Mouse (Mus musculus): ENCODE results near the gene Lrrc36. TPM values are rescaled to one million over a fixed set of nuclear protein-coding genes. Genes with fewer than 3 reads are reported as not detected.

Lrrc36 gene
- polyA plus RNA-seq, 1 experiment: 0.48 TPM

DNA sequence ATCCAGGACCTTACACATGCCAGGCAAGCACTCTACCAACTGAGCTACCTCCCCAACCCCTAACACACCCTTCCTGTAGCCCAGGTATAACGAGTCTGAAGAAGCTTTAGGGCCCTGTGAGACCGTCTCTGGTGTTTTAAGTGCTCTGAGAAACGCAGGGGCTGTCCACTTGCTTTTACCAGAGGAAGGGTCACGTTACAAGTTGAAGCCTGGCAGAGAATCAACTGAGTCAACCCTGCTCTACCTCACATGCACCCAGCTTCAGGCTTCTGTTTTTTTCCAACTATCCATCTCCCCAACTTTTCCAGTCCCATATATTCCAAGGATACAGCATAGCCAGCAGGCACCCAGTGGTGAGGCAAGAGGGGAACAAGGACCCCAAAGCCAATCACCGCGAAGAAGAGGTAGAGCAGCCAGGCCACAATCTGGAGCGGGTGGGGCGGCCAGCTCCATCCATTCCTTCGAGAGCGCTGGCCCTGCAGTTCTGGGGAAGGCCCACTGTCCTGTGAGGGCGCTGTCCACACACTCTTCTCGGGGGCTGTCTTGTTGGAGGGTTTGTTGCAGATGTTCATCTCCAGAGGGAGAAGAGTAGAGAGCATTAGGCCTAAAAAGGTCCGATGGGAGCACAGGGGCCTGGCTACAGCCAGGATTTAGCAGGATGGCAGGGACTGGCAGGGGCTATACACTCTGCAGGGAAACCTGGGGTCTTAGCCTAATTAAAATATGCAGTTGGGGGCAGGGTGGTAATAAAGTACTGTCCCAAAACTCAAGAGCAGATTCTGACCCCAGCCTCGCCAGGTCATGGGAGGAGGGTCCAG is 70.0 kb downstream of the Lrrc36 start:
- DNase-seq (ENCODE audit: low spot score): no peak

- no peak for DNase-seq (ENCODE audit: low spot score)
Observed at GRCm38 (mm10) chr8:105484030-105484368, 70.6 kb downstream of the Lrrc36 start.

- DNase-seq (ENCODE audit: low spot score): no peak
Observed at GRCm38 (mm10) chr8:105484392-105484791, 71.0 kb downstream of the Lrrc36 start.

GRCm38 (mm10) chr8:105488082-105488481 is 74.7 kb downstream of the Lrrc36 start:
- no peak for DNase-seq (ENCODE audit: low spot score)

DNA sequence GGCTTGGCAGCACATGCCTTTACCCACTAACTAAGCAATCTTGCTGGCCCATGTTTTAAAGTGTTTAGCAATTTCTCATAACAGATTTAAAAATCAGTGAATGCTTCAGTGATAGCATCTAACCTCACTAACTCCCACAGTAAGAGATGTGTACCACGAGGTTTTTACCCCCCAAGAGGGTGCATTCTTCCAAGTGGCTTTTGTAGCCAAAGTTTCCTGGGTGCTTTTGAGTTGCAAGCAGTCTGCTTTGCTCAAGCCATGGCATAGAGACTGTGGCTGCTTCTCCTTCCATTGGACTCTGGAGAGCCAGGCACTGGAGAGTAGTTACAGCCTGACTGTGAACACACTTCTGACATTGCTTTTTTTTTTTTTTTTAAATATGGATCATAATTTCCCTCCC is 75.9 kb downstream of the Lrrc36 start:
- no peak for DNase-seq (ENCODE audit: low spot score)

- no peak for DNase-seq (ENCODE audit: low spot score)
Observed at GRCm38 (mm10) chr8:105493495-105493894, 80.1 kb downstream of the Lrrc36 start.

DNA sequence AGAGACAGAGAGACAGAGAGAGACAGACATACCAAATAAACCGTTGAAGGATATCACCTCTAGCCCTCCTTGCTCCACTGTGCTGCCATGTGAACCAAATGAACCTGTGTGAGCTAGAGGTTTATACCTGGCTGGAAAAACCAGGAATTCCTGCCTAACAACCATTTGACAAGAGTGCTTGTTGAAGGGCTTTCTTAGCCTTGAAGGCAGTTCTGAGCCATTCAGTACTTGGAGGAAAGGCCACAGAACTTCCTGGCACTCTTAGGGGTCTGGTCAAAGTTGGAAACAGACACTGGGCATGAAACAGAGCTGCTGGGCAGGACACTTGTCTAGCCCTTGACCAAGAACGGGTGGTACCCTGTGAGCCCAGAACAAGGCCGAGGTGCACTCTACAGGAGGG is 81.2 kb downstream of the Lrrc36 start:
- DNase-seq (ENCODE audit: low spot score): no peak

DNA sequence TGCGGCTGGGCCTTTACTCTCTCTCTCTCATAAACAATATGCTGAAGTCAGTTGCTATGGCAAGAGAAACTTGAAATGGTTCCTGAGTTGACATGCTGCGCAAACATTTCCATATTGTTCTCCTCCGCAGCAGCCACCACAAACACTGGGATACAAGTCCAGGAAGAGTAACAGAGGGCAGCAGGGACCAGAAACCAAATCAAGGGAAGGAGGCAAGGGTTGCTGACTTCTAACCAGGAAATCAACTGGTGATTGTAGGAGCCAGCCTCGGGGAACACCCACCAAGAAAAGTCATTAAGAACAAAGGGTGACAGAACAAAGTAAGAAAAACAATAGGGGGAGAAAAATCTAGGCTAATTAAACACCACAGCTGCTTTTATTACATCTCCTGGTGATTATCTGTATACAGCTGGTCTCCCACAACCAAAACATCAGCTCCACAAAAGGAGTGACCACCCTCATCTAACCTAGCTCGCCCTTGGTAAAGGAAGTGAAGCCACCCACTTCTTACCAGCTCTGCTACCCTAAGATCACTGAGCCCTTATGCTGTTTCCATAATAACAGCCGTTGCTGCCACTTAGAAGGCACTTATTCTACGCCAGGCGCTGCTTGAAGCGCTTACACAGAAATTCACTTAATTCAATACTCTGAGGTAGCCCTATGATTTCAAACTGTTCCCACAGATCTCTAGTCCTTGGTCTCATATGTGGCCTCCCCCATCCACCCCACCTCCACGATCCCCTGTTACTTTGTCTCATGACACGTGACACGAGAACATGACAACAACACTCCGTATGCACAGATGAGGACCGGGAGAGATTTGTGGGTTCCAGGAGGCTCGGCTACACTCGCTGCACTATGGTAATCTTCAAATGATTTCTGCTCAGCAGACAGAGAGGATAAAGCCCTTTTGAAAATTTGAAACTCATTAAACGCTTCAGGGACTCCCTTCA is 82.3 kb downstream of the Lrrc36 start:
- no peak for DNase-seq (ENCODE audit: low spot score)

GRCm38 (mm10) chr8:105496439-105497180 is 83.2 kb downstream of the Lrrc36 start, which contains the start of gene Zdhhc1:
Gene Zdhhc1, minus strand, starts transcription at chr8:105496902.
- peak; percentile 88 for DNase-seq (ENCODE audit: low spot score)

- DNase-seq (ENCODE audit: low spot score): no peak
Observed at GRCm38 (mm10) chr8:105499787-105500186, 86.4 kb downstream of the Lrrc36 start.

- DNase-seq (ENCODE audit: low spot score): no peak
Observed at GRCm38 (mm10) chr8:105504617-105505016, 91.2 kb downstream of the Lrrc36 start.

- no peak for DNase-seq (ENCODE audit: low spot score)
Observed at GRCm38 (mm10) chr8:105506977-105507376, 93.6 kb downstream of the Lrrc36 start.

DNA sequence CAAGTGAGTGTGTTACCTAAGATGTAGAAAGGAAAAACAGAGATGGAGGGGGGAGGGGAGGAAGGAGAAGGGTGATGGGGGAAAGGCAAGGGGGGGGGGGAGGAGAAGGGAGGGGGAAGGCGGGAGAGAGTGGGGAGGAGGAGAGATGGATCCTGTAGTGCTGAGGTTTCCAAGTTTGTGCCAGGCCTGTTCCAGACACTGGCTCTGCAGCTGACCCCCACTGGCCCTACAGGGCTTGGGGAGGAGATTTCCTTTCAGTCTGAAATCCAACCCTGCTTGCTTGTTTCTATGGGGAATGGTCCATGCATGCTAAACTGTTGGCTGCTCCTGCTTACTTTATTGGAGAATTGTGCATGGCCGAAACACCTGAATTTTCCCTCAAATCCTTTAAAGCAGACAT is 95.4 kb downstream of the Lrrc36 start:
- DNase-seq (ENCODE audit: low spot score): no peak

- DNase-seq (ENCODE audit: low spot score): no peak
Observed at GRCm38 (mm10) chr8:105509997-105510735, 96.8 kb downstream of the Lrrc36 start.

Other genes starting within 250 kb of the Lrrc36 start
- gene Cbfb, start 242.9 kb upstream of the Lrrc36 start, polyA plus RNA-seq (2012; rRNA removed): 28.0 and 30.1 TPM in 2 replicates
- gene D230025D16Rik, start 188.4 kb upstream of the Lrrc36 start, polyA plus RNA-seq (2012; rRNA removed): 25.3 and 28.5 TPM in 2 replicates
- gene B3gnt9, start 158.4 kb upstream of the Lrrc36 start, polyA plus RNA-seq (2012; rRNA removed): 34.1 and 34.5 TPM in 2 replicates
- 15.1 and 15.8 TPM in 2 replicates for gene Tradd, start 149.0 kb upstream of the Lrrc36 start, polyA plus RNA-seq (2012; rRNA removed)
- gene Fbxl8, start 148.9 kb upstream of the Lrrc36 start, polyA plus RNA-seq (2012; rRNA removed): 9.1 and 9.5 TPM in 2 replicates
- 4.8 TPM in 2 replicates for gene Hsf4, start 143.8 kb upstream of the Lrrc36 start, polyA plus RNA-seq (2012; rRNA removed)
- gene Nol3, start 137.4 kb upstream of the Lrrc36 start, polyA plus RNA-seq (2012; rRNA removed): 2.8 and 4.0 TPM in 2 replicates
- 2.7 and 2.9 TPM in 2 replicates for gene 4931428F04Rik, start 123.7 kb upstream of the Lrrc36 start, polyA plus RNA-seq (2012; rRNA removed)
- gene Exoc3l, start 117.5 kb upstream of the Lrrc36 start, polyA plus RNA-seq (2012; rRNA removed): 4.3 and 4.5 TPM in 2 replicates
- gene E2f4, start 115.9 kb upstream of the Lrrc36 start, polyA plus RNA-seq (2012; rRNA removed): 59.3 and 75.5 TPM in 2 replicates
- gene Elmo3, start 108.0 kb upstream of the Lrrc36 start, polyA plus RNA-seq (2012; rRNA removed): 25.2 and 29.0 TPM in 2 replicates
- gene Lrrc29, start 87.3 kb upstream of the Lrrc36 start, polyA plus RNA-seq (2012; rRNA removed): 3.9 and 6.1 TPM in 2 replicates
- gene Tmem208, start 87.2 kb upstream of the Lrrc36 start, polyA plus RNA-seq (2012; rRNA removed): 72.7 and 103 TPM in 2 replicates
- gene Fhod1, start 65.6 kb upstream of the Lrrc36 start, polyA plus RNA-seq (2012; rRNA removed): 17.0 and 18.4 TPM in 2 replicates
- gene Slc9a5, start 64.7 kb upstream of the Lrrc36 start, polyA plus RNA-seq (2012; rRNA removed): 2.6 and 3.4 TPM in 2 replicates
- gene Plekhg4, start 40.3 kb upstream of the Lrrc36 start, polyA plus RNA-seq (2012; rRNA removed): 0.25 and 0.50 TPM in 2 replicates
- gene Kctd19, start 69 bp upstream of the Lrrc36 start, polyA plus RNA-seq (2012; rRNA removed): 0.06 and 0.10 TPM in 2 replicates
- gene Tppp3, start 58.0 kb downstream of the Lrrc36 start, polyA plus RNA-seq (2012; rRNA removed): 84.1 and 93.7 TPM in 2 replicates
- 56.7 and 64.7 TPM in 2 replicates for gene Zdhhc1, start 83.3 kb downstream of the Lrrc36 start, polyA plus RNA-seq (2012; rRNA removed)
- 0.49 and 0.52 TPM in 2 replicates for gene Hsd11b2, start 105.2 kb downstream of the Lrrc36 start, polyA plus RNA-seq (2012; rRNA removed)
- gene Atp6v0d1, start 152.5 kb downstream of the Lrrc36 start, polyA plus RNA-seq (2012; rRNA removed): 144 and 148 TPM in 2 replicates
- gene Ripor1, start 191.7 kb downstream of the Lrrc36 start, polyA plus RNA-seq (2012; rRNA removed): 12.1 and 26.0 TPM in 2 replicates
- 21.6 and 31.5 TPM in 2 replicates for gene Ctcf, start 223.0 kb downstream of the Lrrc36 start, polyA plus RNA-seq (2012; rRNA removed)
- gene Agrp, start 223.8 kb downstream of the Lrrc36 start, polyA plus RNA-seq (2012; rRNA removed): 0.27 and 0.89 TPM in 2 replicates